Comparison of ENCODE assay signal across 1 mouse cellular context in the genomic region with DNA sequence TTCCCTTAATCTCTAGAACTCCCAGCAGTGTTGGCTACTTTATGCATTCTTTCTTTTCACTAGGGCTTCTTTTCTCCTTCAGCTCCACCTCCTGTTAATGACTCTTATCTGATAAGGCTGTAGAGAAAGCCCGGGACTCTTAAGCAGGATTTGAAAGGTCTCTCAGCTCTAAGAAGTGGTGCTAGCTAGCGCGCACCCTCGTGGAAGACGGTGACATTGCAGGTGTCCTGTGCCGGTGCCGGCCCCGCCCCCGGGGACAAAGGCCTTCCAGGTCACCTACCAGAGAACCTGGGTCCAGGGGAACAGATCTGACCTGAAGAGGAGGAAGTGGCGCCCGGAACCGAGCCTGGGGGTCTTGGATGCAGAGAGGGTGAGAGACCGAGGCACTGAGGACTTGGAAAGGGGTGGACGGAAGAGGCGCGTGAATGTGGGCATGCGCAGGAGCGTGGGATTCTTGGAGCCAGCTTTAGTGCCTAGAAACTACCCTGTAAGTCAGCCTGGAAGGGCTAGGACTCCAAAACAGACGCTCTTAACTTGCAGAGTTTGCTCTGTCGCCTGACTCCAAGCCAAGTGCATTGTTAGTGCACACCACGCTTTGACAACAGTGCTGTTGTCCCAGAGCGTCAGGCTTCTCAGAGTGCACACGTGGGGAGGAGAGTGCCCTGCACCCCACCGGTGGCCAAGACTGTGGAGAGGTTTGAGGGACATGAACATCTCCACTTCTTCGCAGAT.
A peak's percentile ranks its signal among the peaks of the same experiment; 100 is the strongest.
TF ChIP-seq lines count a peak whose summit lies in the region.

A gene (plus strand): TSS at position 253 of the 732 bp plus-strand sequence.

TF ChIP-seq in MEL, 35 proteins besides CTCF, POLR2A, EP300 and RAD21 (continued from another document):
- TF ChIP-seq MYB (IDR thresholded peaks at IDR 0.05; ENCODE audit: low read depth, low read length), result no peak
- TF ChIP-seq MAZ (IDR thresholded peaks at IDR 0.05; ENCODE audit: low read depth, low read length), result peak; percentile 47; the same call in 1 of the 2 replicates
- no peak for TF ChIP-seq TAL1 (IDR thresholded peaks at IDR 0.05; ENCODE audit: low read length)
- TF ChIP-seq SMC3 (IDR thresholded peaks at IDR 0.05; ENCODE audit: low read depth, low read length), result peak; percentile 76
- peak; percentile 59; the same call in 1 of the 2 replicates for TF ChIP-seq MYC (IDR thresholded peaks at IDR 0.05; ENCODE audit: low read depth, low read length)
- TF ChIP-seq POLR2AphosphoS2 (IDR thresholded peaks at IDR 0.05; ENCODE audit: low read length), result no peak
- peak; percentile 5; the same call in 1 of the 2 replicates for TF ChIP-seq ZC3H11A (IDR thresholded peaks at IDR 0.05; ENCODE audit: low read depth, low read length)
- TF ChIP-seq ZNF384 (IDR thresholded peaks at IDR 0.05; ENCODE audit: low read depth, low read length), result peak; percentile 55; the same call in 1 of the 2 replicates
- peak; percentile 86 for TF ChIP-seq NRF1 (IDR thresholded peaks at IDR 0.05; ENCODE audit: insufficient read depth, low read depth, low read length, poor library complexity, severe bottlenecking)
- TF ChIP-seq E2F4 (IDR thresholded peaks at IDR 0.05; ENCODE audit: borderline replicate concordance, low read depth, low read length), result no peak; the same call in none of the 2 replicates
- TF ChIP-seq GABPA (IDR thresholded peaks at IDR 0.05; ENCODE audit: low read depth, low read length), result no peak
- peak; percentile 35; the same call in 1 of the 2 replicates for TF ChIP-seq ETS1 (IDR thresholded peaks at IDR 0.05; ENCODE audit: low read depth, low read length)
- no peak for TF ChIP-seq MEF2A (IDR thresholded peaks at IDR 0.05; ENCODE audit: extremely low read depth, insufficient replicate concordance, low read depth, low read length, poor library complexity, severe bottlenecking)
- TF ChIP-seq TBP (IDR thresholded peaks at IDR 0.05; ENCODE audit: low read depth, low read length), result peak; percentile 43
- no peak; the same call in none of the 2 replicates for TF ChIP-seq NELFE (IDR thresholded peaks at IDR 0.05; ENCODE audit: low read depth, low read length)
- no peak for TF ChIP-seq UBTF (IDR thresholded peaks at IDR 0.05; ENCODE audit: borderline replicate concordance, insufficient read depth, low read depth, low read length)
- TF ChIP-seq BHLHE40 (IDR thresholded peaks at IDR 0.05; ENCODE audit: borderline replicate concordance, low read depth, low read length), result 0 out of 2 replicates have a peak, but pooled peaks have one; percentile 10
- TF ChIP-seq MAX (IDR thresholded peaks at IDR 0.05; ENCODE audit: low read length), result peak; percentile 81
- no peak for TF ChIP-seq USF2 (IDR thresholded peaks at IDR 0.05; ENCODE audit: borderline replicate concordance in 1 of 2, insufficient read depth in 1 of 2, low read depth in 1 of 2, low read length in 2 of 2)
- TF ChIP-seq POLR2AphosphoS5 (IDR thresholded peaks at IDR 0.05; ENCODE audit: borderline replicate concordance, low read depth, low read length), result no peak; the same call in 1 of the 2 replicates
- no peak for TF ChIP-seq MAFK (IDR thresholded peaks at IDR 0.05; ENCODE audit: borderline replicate concordance, low read depth, low read length)
